In genomic region chr16:52879463-52880114, GRCm38 (mm10) we compare ENCODE assay signal across 13 mouse cellular contexts.
DNase-seq lines count a peak whose midpoint lies in the region; ATAC-seq and TF ChIP-seq lines count a peak whose summit lies in the region.
"Had no signal": no experiment of that assay in that cellular context is flagged by ENCODE, and none has a peak within 500 bp of the region (broad histone marks: within the 10 kb centered on the region; RNA-seq: fewer than 3 reads in every experiment).

No protein-coding gene starts in this region.

- no peak for TF ChIP-seq RAD21 in MEL (IDR thresholded peaks at IDR 0.05; ENCODE audit: low read depth, low read length)

- peak; percentile 72 for ATAC-seq in forebrain, embryonic 16.5 days
- no peak for ATAC-seq in lung, embryonic 14.5 days (ENCODE audit: insufficient read depth)

- no peaks in the 10 kb centered on the region for H3K27me3 ChIP-seq in forebrain, embryonic 16.5 days (replicated peaks; ENCODE audit: control insufficient read depth, insufficient read depth, low read length)
- no peaks in the 10 kb centered on the region for H3K27me3 ChIP-seq in forebrain, embryonic 10.5 days (ENCODE audit: poor library complexity, severe bottlenecking)
- no peaks in the 10 kb centered on the region for H3K27me3 ChIP-seq in lung, embryonic 14.5 days (ENCODE audit: insufficient read depth, low read length)
- H3K27me3 ChIP-seq in MEL (ENCODE audit: control insufficient read depth in 1 of 2, insufficient read depth in 2 of 2, low read length in 2 of 2), result no peaks in the 10 kb centered on the region
- H3K27me3 ChIP-seq: kidney, embryonic 15.5 days; limb, embryonic 12.5 days had no signal

- no peak for TF ChIP-seq CTCF in lung, embryonic 14.5 days (IDR thresholded peaks at IDR 0.05; ENCODE audit: low read depth)
- TF ChIP-seq CTCF in lung, adult 2 months (IDR thresholded peaks at IDR 0.05; ENCODE audit: insufficient read depth, low read length), result no peak
- no peak for TF ChIP-seq CTCF in MEL (IDR thresholded peaks at IDR 0.05 in 2 of 3, conservative IDR thresholded peaks at IDR 0.05 in 1 of 3; ENCODE audit: control insufficient read depth in 1 of 3, insufficient read depth in 1 of 3, low read depth in 2 of 3, low read length in 3 of 3, poor library complexity in 1 of 3, severe bottlenecking in 1 of 3)
- TF ChIP-seq CTCF in layer of hippocampus, adult 2 months (conservative IDR thresholded peaks at IDR 0.05), result no peak

- no peaks in the 10 kb centered on the region for H3K79me2 ChIP-seq in MEL (ENCODE audit: control insufficient read depth, insufficient read depth, low read length, poor library complexity)

- 49% methylated on average over 4 of the region's 4 CpGs for WGBS in forebrain, embryonic 16.5 days
- 86% methylated on average over 4 of the region's 4 CpGs for WGBS in forebrain, embryonic 10.5 days
- 54% methylated on average over 4 of the region's 4 CpGs for WGBS in lung, embryonic 14.5 days
- 36% methylated on average over 4 of the region's 4 CpGs for WGBS in lung, adult 2 months

- TF ChIP-seq POLR2A in lung, adult 2 months (IDR thresholded peaks at IDR 0.05; ENCODE audit: borderline replicate concordance, extremely low read depth, low read depth, low read length), result no peak
- no peak for TF ChIP-seq POLR2A in MEL (IDR thresholded peaks at IDR 0.05; ENCODE audit: control insufficient read depth in 1 of 2, insufficient read depth in 1 of 2, low read depth in 1 of 2, low read length in 2 of 2, poor library complexity in 1 of 2)

- H3K27ac ChIP-seq in forebrain, embryonic 16.5 days (ENCODE audit: low read length), result no peak overlapping the region
- no peak overlapping the region for H3K27ac ChIP-seq in forebrain, embryonic 10.5 days
- no peak overlapping the region for H3K27ac ChIP-seq in lung, embryonic 14.5 days (ENCODE audit: low read depth)
- H3K27ac ChIP-seq in MEL (ENCODE audit: control insufficient read depth, low read depth, low read length), result no peak overlapping the region
- no peak overlapping the region for H3K27ac ChIP-seq in layer of hippocampus, adult 2 months
- H3K27ac ChIP-seq: kidney, embryonic 15.5 days; limb, embryonic 12.5 days had no signal

- no peaks in the 10 kb centered on the region for H3K36me3 ChIP-seq in forebrain, embryonic 16.5 days (ENCODE audit: control insufficient read depth, insufficient read depth)
- no peaks in the 10 kb centered on the region for H3K36me3 ChIP-seq in forebrain, embryonic 10.5 days (replicated peaks)
- no peaks in the 10 kb centered on the region for H3K36me3 ChIP-seq in lung, embryonic 14.5 days (ENCODE audit: insufficient read depth)
- peaks cover 0 to 3% of the 10 kb centered on the region in 2 experiments; a peak in 2 of 4 replicates for H3K36me3 ChIP-seq in MEL (ENCODE audit: control insufficient read depth in 1 of 2, insufficient read depth in 2 of 2, low read length in 2 of 2)
- H3K36me3 ChIP-seq: kidney, embryonic 15.5 days; limb, embryonic 12.5 days had no signal

- H3K9ac ChIP-seq in forebrain, embryonic 16.5 days (replicated peaks; ENCODE audit: low read depth, low read length), result no peak overlapping the region
- H3K9ac ChIP-seq in lung, embryonic 14.5 days, result no peak overlapping the region
- H3K9ac ChIP-seq in MEL (ENCODE audit: control insufficient read depth, low read depth, low read length, poor library complexity, severe bottlenecking), result no peak overlapping the region
- H3K9ac ChIP-seq: kidney, embryonic 15.5 days; limb, embryonic 12.5 days had no signal

- no peak for DNase-seq in forebrain, embryonic 10.5 days (ENCODE audit: extremely low spot score, low spot score)
- DNase-seq in lung, embryonic 14.5 days, result peak; percentile 72
- no peak for DNase-seq in lung, adult 2 months
- peak; percentile 6 for DNase-seq in MEL (ENCODE audit: low read depth, low spot score)
- peak; percentile 42 to 49 for DNase-seq in layer of hippocampus, adult 2 months (ENCODE audit: low spot score in 2 of 2)
- DNase-seq in kidney, postnatal 14 days, result no peak
- DNase-seq in urinary bladder, postnatal 14 days (ENCODE audit: low spot score), result no peak
- DNase-seq: cerebellum, postnatal 36 days; heart, adult 18-20 months; thymus, postnatal 4 days had no signal

- H3K4me2 ChIP-seq in forebrain, embryonic 16.5 days (ENCODE audit: low read length), result no peak overlapping the region
- H3K4me2 ChIP-seq in lung, embryonic 14.5 days, result no peak overlapping the region
- H3K4me2 ChIP-seq: kidney, embryonic 15.5 days; limb, embryonic 12.5 days had no signal

- TF ChIP-seq EP300 in MEL (IDR thresholded peaks at IDR 0.05; ENCODE audit: low read depth in 1 of 2, low read length in 2 of 2), result no peak

- no peak overlapping the region for H3K4me3 ChIP-seq in forebrain, embryonic 16.5 days (replicated peaks; ENCODE audit: low read length)
- H3K4me3 ChIP-seq in forebrain, embryonic 10.5 days, result no peak overlapping the region
- no peak overlapping the region for H3K4me3 ChIP-seq in lung, embryonic 14.5 days (ENCODE audit: low read depth, low read length)
- no peak overlapping the region for H3K4me3 ChIP-seq in lung, adult 2 months (replicated peaks; ENCODE audit: extremely low read depth, low read depth, low read length)
- H3K4me3 ChIP-seq in MEL (ENCODE audit: control insufficient read depth in 1 of 2, insufficient read depth in 1 of 2, low read depth in 2 of 2, low read length in 2 of 2), result no peak overlapping the region; a peak in 1 of 4 replicates
- H3K4me3 ChIP-seq in layer of hippocampus, adult 2 months, result no peak overlapping the region
- H3K4me3 ChIP-seq: kidney, embryonic 15.5 days; limb, embryonic 12.5 days had no signal

- no peaks in the 10 kb centered on the region for H3K9me3 ChIP-seq in forebrain, embryonic 16.5 days (ENCODE audit: control insufficient read depth, low read length)
- no peaks in the 10 kb centered on the region for H3K9me3 ChIP-seq in forebrain, embryonic 10.5 days
- no peaks in the 10 kb centered on the region for H3K9me3 ChIP-seq in lung, embryonic 14.5 days (ENCODE audit: low read depth, low read length)
- no peaks in the 10 kb centered on the region for H3K9me3 ChIP-seq in MEL (replicated peaks; ENCODE audit: insufficient read depth, low read length)
- H3K9me3 ChIP-seq: kidney, embryonic 15.5 days; limb, embryonic 12.5 days had no signal

- no peaks in the 10 kb centered on the region for H3K4me1 ChIP-seq in forebrain, embryonic 16.5 days (replicated peaks; ENCODE audit: control insufficient read depth, insufficient read depth, low read length)
- no peaks in the 10 kb centered on the region for H3K4me1 ChIP-seq in forebrain, embryonic 10.5 days
- no peaks in the 10 kb centered on the region for H3K4me1 ChIP-seq in lung, embryonic 14.5 days (ENCODE audit: insufficient read depth)
- no peaks in the 10 kb centered on the region for H3K4me1 ChIP-seq in lung, adult 2 months (ENCODE audit: control insufficient read depth, insufficient read depth, low read length)
- peaks cover 0 to 4% of the 10 kb centered on the region in 2 experiments; a peak in 2 of 4 replicates for H3K4me1 ChIP-seq in MEL (ENCODE audit: control insufficient read depth in 1 of 2, insufficient read depth in 2 of 2, low read length in 2 of 2)
- H3K4me1 ChIP-seq: kidney, embryonic 15.5 days; limb, embryonic 12.5 days had no signal

TF ChIP-seq in MEL, 35 proteins besides CTCF, POLR2A, EP300 and RAD21:
- TF ChIP-seq MYC (IDR thresholded peaks at IDR 0.05; ENCODE audit: low read depth, low read length) (no peak), GABPA (IDR thresholded peaks at IDR 0.05; ENCODE audit: low read depth, low read length) (no peak), ETS1 (IDR thresholded peaks at IDR 0.05; ENCODE audit: low read depth, low read length) (0 out of 2 replicates have a peak, but pooled peaks have one; percentile 37)

Comparison
In these comparisons a context has a peak if more than half of its experiments do, and no peak if none do; other contexts are left out.
1. DNase-seq: peak in lung, embryonic 14.5 days (single experiment), MEL (single experiment) and layer of hippocampus, adult 2 months (2 of 2); none in forebrain, embryonic 10.5 days (single experiment), lung, adult 2 months (single experiment), kidney, postnatal 14 days (single experiment) and urinary bladder, postnatal 14 days (single experiment).